Mouse (Mus musculus) hindbrain, embryonic 14.5 days (tissue): Measurements from ENCODE around the gene Rad51b. TPM values are rescaled to one million over a fixed set of nuclear protein-coding genes. Genes with fewer than 3 reads are reported as not detected.

Experiments used
- ATAC-seq: fragments of 200-750 bp; cut with Nextera tagmentation; 2 replicates; pipeline ENCODE4 v1.8.0; 2017; ENCODE audit warnings: moderate number of reproducible peaks, mild to moderate bottlenecking, moderate TSS enrichment, moderate library complexity; ENCODE audit not compliant: low FRiP score
- DNase-seq: peaks from one replicate; pipeline ENCODE4 v3.0.0-alpha.2; 2015; ENCODE audit warnings: low spot score
- H3K27ac ChIP-seq: fragments of 300-500 bp; sonication (generic); 2 replicates; pipeline ENCODE4 v1.5.1; 2014; ENCODE audit warnings: mild to moderate bottlenecking, moderate library complexity
- H3K27me3 ChIP-seq: fragments of 300-500 bp; sonication (generic); 2 replicates; pipeline ENCODE4 v1.6.1; 2014; ENCODE audit warnings: mild to moderate bottlenecking, low read length, mixed read lengths; ENCODE audit not compliant: control insufficient read depth, insufficient read depth
- H3K36me3 ChIP-seq: fragments of 300-500 bp; sonication (generic); replicated peaks from 2 replicates; pipeline ENCODE4 v1.6.1; 2014; ENCODE audit not compliant: control insufficient read depth, insufficient read depth
- H3K4me1 ChIP-seq: fragments of 300-500 bp; sonication (generic); replicated peaks from 2 replicates; pipeline ENCODE4 v1.6.1; 2014; ENCODE audit warnings: antibody characterized with exemption, low read length, mixed read lengths; ENCODE audit not compliant: control insufficient read depth, insufficient read depth
- H3K4me2 ChIP-seq: fragments of 300-500 bp; sonication (generic); replicated peaks from 2 replicates; pipeline ENCODE4 v1.6.1; 2014; ENCODE audit warnings: mild to moderate bottlenecking, moderate library complexity
- H3K4me3 ChIP-seq: fragments of 300-500 bp; sonication (generic); replicated peaks from 2 replicates; pipeline ENCODE4 v1.5.1; 2014; ENCODE audit warnings: mild to moderate bottlenecking, low read length
- H3K9ac ChIP-seq: fragments of 300-500 bp; sonication (generic); 2 replicates; pipeline ENCODE4 v1.6.1; 2014
- H3K9me3 ChIP-seq: fragments of 300-500 bp; sonication (generic); 2 replicates; pipeline ENCODE4 v1.6.1; 2016; ENCODE audit warnings: low read length; ENCODE audit not compliant: control insufficient read depth
- WGBS: fragments of 180-500 bp; shearing (Covaris S2); extraction: QIAGEN DNeasy Blood & Tissue Kit; methylation state at CpG from one replicate; pipeline ENCODE4 v1.1.7; 2014; 5-methylcytosine and 5-hydroxymethylcytosine counted together
- polyA plus RNA-seq: library from polyadenylated mRNA; unstranded; fragments of >200 nt; fragmentation: Nextera tagmentation; extraction: Ambion mirVana; gene quantifications from 2 replicates; pipeline ENCODE4 v1.2.1, GENCODE M21; 2014

Gene Rad51b
- polyA plus RNA-seq, 1 experiment from 2014 or later = 1.5 TPM

DNA sequence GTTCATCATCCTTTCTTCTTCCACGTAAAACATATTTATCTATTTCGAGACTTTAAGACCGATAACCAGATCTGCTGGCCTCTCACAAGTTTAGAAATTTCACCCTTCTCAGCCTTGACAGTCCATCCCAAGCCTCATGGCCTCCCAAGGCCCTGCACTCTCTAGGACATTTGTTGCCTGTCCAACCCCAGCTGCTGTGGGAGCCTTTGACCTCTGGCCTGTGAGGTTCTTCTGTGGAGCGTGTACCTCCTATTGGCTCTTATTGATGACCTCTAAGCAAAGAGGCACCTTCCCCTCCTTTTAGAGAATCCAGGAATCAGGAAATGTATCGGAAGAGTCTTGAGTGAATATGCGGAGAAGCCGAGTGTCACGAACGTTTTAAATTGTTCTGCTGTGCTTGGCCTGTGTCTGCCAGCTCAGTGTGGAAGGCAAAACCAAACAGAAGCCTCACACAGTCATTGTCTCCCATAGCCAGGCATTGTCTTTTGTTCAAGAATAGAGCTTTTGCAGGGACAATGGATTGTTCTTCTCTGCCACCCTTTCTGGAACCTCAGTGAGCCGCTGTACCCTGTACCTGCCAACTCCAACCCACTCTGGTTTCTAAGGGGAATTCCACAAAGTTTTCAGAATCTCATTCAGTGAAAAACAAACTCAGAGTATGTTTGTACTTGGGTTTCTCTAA lies 215.3 kb downstream of the Rad51b start:
- WGBS = 59% methylated on average over 10 of the region's 10 CpGs

GRCm38 (mm10) chr12:79512982-79513681 lies 216.1 kb downstream of the Rad51b start:
- DNase-seq (no peak), ATAC-seq (no peak)
- Histone ChIP-seq H3K27ac (no peak overlapping the region), H3K4me1 (0 out of 2 replicates have a peak, but pooled peaks cover 4% of the 10 kb centered on the region), H3K4me2 (no peak overlapping the region), H3K27me3 (no peaks in the 10 kb centered on the region), H3K36me3 (no peaks in the 10 kb centered on the region), H3K4me3 (no peak overlapping the region), H3K9ac (no peak overlapping the region), H3K9me3 (no peaks in the 10 kb centered on the region)
- 90% methylated on average over 5 of the region's 5 CpGs for WGBS

More for the DNA sequence above, 215.3 kb downstream of the Rad51b start:
- ATAC-seq = no peak
- Histone ChIP-seq H3K4me2 (no peak overlapping the region), H3K27ac (peak overlapping the region; percentile 59), H3K27me3 (no peaks in the 10 kb centered on the region), H3K9ac (no peak overlapping the region), H3K9me3 (no peaks in the 10 kb centered on the region), H3K36me3 (no peaks in the 10 kb centered on the region), H3K4me3 (no peak overlapping the region), H3K4me1 (peaks cover 4% of the 10 kb centered on the region; the same call in 1 of the 2 replicates)
- no peak for DNase-seq

DNA sequence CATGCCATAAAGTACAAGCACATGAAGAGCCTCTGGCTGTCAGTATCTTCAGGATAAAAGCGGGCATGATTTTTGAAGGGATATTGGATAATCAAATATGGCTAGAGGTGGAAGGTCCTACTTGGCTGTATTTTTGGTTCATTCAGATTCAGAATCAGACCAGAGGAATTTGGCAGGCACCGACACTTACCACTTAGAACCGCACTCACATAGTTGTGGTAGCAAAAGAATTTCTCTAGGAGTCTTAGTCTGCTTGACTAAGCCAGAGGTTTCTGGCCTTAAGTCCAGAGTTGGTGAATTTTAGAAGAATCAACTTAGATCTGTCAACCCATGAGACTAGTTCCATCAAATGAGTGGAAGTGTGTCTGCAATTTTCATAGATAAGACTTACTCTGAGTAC lies 217.6 kb downstream of the Rad51b start:
- Histone ChIP-seq H3K4me2 (no peak overlapping the region), H3K4me1 (0 out of 2 replicates have a peak, but pooled peaks cover 4% of the 10 kb centered on the region), H3K9me3 (no peaks in the 10 kb centered on the region), H3K4me3 (no peak overlapping the region), H3K9ac (no peak overlapping the region), H3K36me3 (no peaks in the 10 kb centered on the region), H3K27me3 (no peaks in the 10 kb centered on the region), H3K27ac (no peak overlapping the region)
- 98% methylated on average over 3 of the region's 3 CpGs for WGBS
- DNase-seq = no peak
- no peak for ATAC-seq

DNA sequence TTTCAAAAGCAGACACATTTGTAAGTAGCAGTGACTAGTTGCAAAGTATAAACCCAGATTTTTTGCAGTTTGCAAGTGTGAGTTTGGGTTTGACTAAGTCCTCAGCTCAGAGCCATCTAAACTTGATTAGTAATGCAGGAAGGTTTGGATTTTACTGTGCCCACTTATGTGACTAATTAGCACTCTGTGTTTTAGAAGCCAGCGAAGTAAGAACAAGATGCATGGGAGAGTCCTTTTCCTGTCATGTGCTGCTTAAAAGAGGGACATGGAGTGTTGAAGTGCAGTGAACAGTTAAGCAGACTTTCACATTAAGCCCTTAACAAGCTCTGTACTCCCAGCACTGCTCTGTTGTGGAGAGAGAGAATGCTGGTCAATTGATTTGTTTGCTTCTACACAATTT lies 225.3 kb downstream of the Rad51b start:
- Histone ChIP-seq H3K27ac (no peak overlapping the region), H3K4me2 (no peak overlapping the region), H3K9me3 (no peaks in the 10 kb centered on the region), H3K27me3 (no peaks in the 10 kb centered on the region), H3K4me1 (no peaks in the 10 kb centered on the region), H3K9ac (no peak overlapping the region), H3K4me3 (no peak overlapping the region), H3K36me3 (no peaks in the 10 kb centered on the region)
- ATAC-seq (no peak), DNase-seq (no peak)
- WGBS = 54% methylated on average over 1 of the region's 1 CpGs

GRCm38 (mm10) chr12:79524941-79525871 lies 228.1 kb downstream of the Rad51b start:
- Histone ChIP-seq H3K4me1 (no peaks in the 10 kb centered on the region), H3K4me3 (no peak overlapping the region), H3K27me3 (no peaks in the 10 kb centered on the region), H3K27ac (no peak overlapping the region), H3K9ac (no peak overlapping the region), H3K9me3 (peaks cover 5% of the 10 kb centered on the region; the same call in 1 of the 2 replicates), H3K36me3 (no peaks in the 10 kb centered on the region), H3K4me2 (no peak overlapping the region)
- ATAC-seq = no peak
- WGBS = 70% methylated on average over 14 of the region's 14 CpGs
- DNase-seq = no peak

DNA sequence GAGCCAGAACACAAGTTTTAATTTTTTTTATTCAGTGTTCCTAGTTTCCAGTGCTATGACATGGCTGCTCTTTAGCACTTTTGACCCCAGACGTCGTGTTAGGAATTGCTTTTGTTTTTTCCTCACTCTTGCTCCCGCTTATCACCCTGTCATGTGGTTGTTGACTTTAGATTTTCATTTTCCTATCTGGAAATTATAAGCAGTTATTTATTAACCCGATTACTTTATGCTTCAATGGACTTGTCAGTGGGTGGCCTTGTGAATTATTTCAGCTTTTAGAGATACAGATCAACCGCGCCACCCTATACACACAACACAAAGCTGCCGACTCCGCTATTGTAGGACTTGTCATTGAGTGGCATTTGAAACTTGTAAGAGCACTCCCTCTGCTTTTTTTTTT lies 228.8 kb downstream of the Rad51b start:
- Histone ChIP-seq H3K9ac (no peak overlapping the region), H3K4me1 (no peaks in the 10 kb centered on the region), H3K27me3 (no peaks in the 10 kb centered on the region), H3K9me3 (peaks cover 5% of the 10 kb centered on the region; the same call in 1 of the 2 replicates), H3K27ac (no peak overlapping the region), H3K4me2 (no peak overlapping the region), H3K4me3 (no peak overlapping the region), H3K36me3 (no peaks in the 10 kb centered on the region)
- WGBS = 18% methylated on average over 8 of the region's 8 CpGs
- ATAC-seq (no peak), DNase-seq (no peak)

- ATAC-seq (no peak), DNase-seq (no peak)
- Histone ChIP-seq H3K9ac (no peak overlapping the region), H3K36me3 (no peaks in the 10 kb centered on the region), H3K4me2 (no peak overlapping the region), H3K9me3 (peaks cover 5% of the 10 kb centered on the region; the same call in 1 of the 2 replicates), H3K27me3 (no peaks in the 10 kb centered on the region), H3K4me3 (no peak overlapping the region), H3K27ac (no peak overlapping the region), H3K4me1 (no peaks in the 10 kb centered on the region)
- WGBS = 86% methylated on average over 3 of the region's 3 CpGs
These were observed 230.1 kb downstream of the Rad51b start for GRCm38 (mm10) chr12:79527222-79527621.

DNA sequence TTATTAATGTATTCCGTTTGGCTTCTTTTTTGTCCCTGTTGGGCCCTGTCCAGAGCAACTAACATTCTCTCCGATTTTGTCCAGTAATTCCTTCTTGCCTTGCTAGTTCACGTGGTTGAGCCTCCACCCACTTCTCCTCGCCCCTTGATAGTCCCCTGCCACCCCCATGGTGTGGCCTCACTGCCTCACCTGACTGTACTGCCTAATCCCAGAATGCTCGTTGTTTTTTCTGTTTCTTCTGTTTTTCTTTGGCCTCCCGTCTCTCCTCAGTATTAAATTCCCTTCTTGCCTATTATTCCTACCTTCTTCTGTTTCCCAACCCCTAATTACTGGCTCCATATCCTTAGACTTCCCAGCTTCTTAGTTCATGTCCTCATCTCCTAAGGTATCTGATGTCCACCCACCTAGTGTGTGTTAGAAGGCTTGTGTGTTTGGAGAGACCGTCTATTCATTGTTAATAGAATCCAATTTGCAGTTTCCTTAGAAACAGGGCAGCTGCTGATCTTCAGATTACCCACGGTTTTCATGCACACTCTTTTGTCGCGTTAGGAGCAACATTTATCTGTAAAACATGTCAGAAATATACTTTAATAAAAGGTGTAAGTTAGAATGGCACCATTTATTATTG lies 233.3 kb downstream of the Rad51b start:
- Histone ChIP-seq H3K9ac (no peak overlapping the region), H3K4me3 (no peak overlapping the region), H3K36me3 (no peaks in the 10 kb centered on the region), H3K27me3 (no peaks in the 10 kb centered on the region), H3K4me1 (no peaks in the 10 kb centered on the region), H3K27ac (no peak overlapping the region), H3K4me2 (no peak overlapping the region), H3K9me3 (peaks cover 5% of the 10 kb centered on the region; the same call in 1 of the 2 replicates)
- DNase-seq = no peak
- WGBS = 46% methylated on average over 10 of the region's 10 CpGs
- no peak for ATAC-seq
